Mouse (Mus musculus): ENCODE results near the gene Ccdc36. TPM values are rescaled to one million over a fixed set of nuclear protein-coding genes. Genes with fewer than 3 reads are reported as not detected.

Gene Ccdc36
- total RNA-seq, 2 experiments from 2014 or later: 0.42 TPM; not detected in 1

DNA sequence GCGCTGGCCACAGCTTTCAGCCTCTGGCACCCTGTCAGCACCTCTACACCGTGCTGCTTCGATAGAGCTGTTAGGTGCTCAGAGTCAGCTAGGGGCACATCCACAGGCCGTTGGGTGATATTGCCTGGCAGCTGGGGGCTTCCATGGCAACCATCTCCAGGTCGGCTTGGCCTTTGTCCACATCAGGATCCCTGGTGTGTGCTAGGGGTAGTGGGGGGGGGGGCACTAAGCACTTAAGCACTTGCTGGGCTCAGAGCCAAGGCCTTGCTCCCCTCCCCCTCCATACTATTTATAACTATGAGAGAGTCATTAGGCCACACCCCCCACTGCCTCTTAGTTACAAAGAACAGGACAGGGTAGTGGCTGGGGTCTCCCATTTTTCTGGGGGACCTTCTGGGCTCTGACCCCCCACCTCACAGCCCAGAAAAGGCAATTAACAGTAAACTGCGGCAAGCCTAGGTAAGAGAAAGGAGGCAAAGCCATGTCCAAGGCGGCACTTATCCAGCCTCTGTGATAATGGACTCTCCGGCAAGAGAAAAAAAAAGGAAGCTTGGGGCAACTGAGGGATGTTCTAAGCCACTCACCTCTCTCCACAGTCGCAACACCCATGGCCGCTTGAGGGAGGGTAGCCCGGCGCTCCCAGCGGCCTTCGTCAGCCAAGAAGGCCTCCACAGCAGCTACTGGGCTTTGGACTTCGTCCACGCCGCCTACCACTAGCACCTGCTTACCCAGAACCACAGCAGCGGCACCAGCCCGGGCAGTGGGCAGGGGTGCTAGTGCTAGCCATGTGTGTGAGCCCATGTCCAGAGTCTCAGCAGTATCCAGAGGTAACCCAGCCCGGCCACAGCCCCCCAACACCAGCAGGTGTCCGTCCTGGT is 22.2 kb upstream of the Ccdc36 start:
- peak; percentile 68 for DNase-seq
- intact Hi-C loops (cut with DNase I): loop anchor here (5.0 kb wide), 1 partner anchor 48 kb away; no protein-coding TSS in a partner anchor

DNA sequence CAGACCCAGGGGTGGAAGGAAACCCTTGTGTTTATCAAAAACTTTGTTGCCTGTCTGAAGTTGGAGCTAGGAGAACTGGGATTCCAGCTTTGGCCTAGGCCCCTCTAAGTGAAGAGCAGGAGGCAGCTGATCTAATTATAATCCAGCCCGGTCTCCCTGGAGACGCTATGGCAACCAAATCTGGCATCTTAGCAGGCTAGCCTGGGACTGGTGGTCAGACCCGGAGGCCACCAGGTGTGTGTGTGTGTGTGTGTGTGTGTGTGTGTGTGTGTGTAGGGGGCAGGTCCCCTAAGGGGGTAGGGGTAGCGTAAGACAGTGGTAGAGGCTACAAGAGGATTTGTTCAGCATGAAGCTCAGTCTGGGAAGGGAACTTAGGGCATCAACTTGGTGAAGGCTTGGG is 21.6 kb upstream of the Ccdc36 start:
- intact Hi-C loops (cut with DNase I): loop anchor here (5.0 kb wide), 1 partner anchor 48 kb away; no protein-coding TSS in a partner anchor
- peak; percentile 82 for DNase-seq

DNA sequence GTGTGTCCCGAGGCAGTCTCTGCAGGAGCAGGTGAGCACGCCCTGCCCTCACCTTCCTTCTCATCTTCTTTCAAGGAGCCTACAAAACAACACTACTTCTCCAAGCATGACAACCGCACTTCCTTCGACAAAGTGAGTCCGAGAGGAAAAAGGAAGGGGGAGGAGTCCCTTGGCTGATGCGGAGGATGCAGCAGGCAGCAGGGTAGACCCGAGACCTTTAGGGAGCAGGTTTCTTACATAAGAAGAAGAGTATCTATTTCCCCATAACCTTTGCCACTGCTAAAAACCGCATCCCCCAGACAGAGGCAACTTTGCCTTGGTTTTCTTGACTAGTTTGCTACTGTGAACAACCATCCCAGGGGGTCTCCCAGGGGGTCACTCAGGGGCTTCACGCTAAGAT is 16.8 kb upstream of the Ccdc36 start:
- DNase-seq: no peak
- intact Hi-C loops (cut with DNase I): no loop called here

GRCm38 (mm10) chr9:108441236-108441919 is 13.1 kb upstream of the Ccdc36 start:
- no peak for DNase-seq
- intact Hi-C loops (cut with DNase I): no loop called here

DNA sequence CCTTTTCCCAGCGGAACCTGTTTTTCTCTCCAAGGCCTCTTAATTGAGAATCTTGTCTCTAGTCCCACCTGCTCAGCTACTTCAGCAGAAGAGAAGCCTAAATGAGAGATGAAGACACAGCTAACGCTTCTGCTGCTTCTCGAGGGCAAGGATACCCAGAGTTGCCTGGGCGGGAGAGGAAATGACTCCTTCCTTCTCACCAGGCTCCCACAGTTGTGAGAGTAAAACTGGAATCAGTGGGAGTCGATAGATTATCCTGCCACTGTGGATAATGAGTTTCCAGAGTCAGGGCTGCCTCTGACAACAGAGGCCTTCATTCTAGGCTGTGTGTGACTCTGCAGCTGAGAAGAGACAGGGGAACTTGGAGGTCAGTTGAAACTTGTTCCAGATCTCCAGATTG is 12.2 kb upstream of the Ccdc36 start:
- intact Hi-C loops (cut with DNase I): no loop called here
- DNase-seq: no peak

DNA sequence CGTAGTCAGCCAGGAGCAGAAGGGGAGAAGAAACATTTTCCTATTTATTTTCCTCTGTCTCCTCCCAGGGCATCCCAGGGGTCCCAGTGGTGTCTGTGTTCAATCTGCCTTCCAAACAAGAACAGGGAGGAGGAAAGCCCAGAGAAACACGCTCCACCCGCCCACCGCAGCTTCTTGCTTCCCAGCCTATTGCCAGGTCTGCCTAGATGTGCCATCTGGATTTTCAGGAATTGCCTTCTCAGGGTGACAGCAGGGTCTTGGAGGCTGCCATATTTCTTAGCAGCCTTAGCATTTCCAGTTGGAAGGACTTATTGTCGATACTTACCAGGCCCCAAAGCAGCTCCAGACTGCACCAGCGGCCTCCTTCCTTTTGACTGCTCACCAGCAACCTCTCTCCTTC is 10.9 kb upstream of the Ccdc36 start:
- intact Hi-C loops (cut with DNase I): no loop called here
- peak; percentile 63 for DNase-seq

DNA sequence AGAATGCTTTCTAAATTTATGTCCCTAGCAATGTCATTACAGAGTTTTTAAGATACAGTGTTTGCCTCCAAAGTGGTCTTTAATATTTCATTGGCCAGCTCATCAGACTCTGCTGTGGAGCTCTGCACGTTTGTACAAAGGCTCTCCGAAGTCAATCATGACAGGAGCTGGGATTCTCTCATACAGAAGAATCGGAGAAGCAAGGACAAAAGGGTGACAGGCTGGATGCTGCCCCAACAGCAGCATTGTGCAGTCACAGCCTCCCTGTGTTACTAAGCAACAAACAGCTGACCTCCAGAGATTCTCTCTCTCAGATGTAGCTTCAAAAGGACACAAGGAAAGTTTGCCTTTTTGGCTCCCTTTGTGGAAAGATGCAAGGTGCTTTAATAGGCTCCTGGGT is 7.9 kb upstream of the Ccdc36 start, which contains the start of gene BC048562:
Gene BC048562 (plus strand): TSS at position 301 of the 400 bp plus-strand sequence.
- no peak for DNase-seq
- intact Hi-C loops (cut with DNase I): no loop called here

DNA sequence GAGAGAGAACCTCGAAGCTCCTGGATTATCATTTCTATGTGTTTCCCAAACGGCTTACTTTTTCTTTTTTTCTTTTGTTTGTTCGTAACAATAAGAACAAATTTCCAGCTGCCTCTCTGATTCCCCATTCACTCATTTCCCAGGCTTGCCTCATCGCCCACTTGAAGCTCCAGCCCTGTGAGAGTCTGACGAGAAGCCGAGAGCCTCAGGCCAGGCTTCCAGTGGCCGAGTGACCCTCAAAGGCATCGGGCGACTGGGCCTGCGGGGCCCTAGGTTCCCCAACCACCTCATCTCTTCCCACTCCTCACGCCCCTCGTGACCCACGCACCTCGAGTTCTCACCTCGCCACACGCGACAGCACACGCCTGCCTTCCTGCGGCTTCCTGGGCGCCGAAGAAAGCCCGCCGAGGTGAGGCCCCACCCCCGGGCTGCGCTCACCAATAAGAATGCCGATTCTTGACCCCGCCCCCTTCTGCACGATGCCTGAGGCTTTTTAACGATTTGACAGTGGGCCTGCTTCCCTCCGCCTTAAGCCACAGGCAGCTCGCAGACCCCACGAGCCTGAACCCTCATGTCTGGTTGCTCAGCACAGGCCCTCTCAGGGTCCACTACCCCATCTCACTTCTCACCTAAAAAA is 3.3 kb upstream of the Ccdc36 start:
- peak; percentile 15 for DNase-seq
- intact Hi-C loops (cut with DNase I): no loop called here

DNA sequence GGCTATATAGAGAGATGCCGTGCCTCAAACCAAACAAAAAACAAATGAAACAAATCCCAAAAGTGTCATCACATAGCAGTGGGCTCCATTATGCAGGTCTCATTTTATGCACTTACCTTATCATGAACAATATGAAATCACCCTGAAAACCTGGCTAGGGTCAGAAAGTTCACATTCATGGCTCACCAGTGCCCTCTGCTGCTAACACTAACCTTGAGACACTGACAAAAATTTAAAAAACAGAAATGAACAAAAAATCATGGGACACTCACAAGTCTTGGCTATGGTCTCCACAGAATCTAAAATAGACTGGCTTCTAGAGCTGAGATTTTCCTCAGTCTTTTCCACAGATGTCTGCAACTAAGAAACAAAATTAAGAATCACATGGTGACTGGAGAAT is 16.1 kb downstream of the Ccdc36 start:
- DNase-seq: peak; percentile 9
- intact Hi-C loops (cut with DNase I): no loop called here

GRCm38 (mm10) chr9:108411381-108411942 is 16.8 kb downstream of the Ccdc36 start:
- DNase-seq: no peak
- intact Hi-C loops (cut with DNase I): no loop called here

DNA sequence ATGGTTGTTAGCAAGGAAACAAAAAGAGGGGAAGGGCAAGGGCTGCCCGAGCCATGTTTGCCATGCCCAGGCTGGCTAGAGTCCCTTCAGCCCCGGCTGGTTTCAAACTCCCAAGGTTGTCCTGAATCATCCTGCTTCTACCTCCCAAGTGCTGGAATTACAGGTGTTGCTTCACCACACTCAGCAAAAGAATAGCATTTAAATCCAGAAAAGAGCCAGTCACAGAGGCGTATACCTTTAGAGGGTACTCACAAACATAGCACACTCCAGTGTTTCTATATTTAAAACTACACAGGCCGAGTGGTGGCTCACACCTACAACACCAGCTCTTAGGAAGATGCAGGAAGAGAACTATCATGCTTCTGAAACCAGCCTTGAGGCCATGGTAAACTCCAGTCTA is 18.7 kb downstream of the Ccdc36 start:
- intact Hi-C loops (cut with DNase I): no loop called here
- no peak for DNase-seq

GRCm38 (mm10) chr9:108404451-108404850 is 23.8 kb downstream of the Ccdc36 start:
- intact Hi-C loops (cut with DNase I): loop anchor here (5.0 kb wide), 1 partner anchor 48 kb away; no protein-coding TSS in a partner anchor
- DNase-seq: no peak

GRCm38 (mm10) chr9:108403081-108403480 is 25.2 kb downstream of the Ccdc36 start:
- intact Hi-C loops (cut with DNase I): loop anchor here (5.0 kb wide), 1 partner anchor 49 kb away; no protein-coding TSS in a partner anchor
- DNase-seq: no peak

DNA sequence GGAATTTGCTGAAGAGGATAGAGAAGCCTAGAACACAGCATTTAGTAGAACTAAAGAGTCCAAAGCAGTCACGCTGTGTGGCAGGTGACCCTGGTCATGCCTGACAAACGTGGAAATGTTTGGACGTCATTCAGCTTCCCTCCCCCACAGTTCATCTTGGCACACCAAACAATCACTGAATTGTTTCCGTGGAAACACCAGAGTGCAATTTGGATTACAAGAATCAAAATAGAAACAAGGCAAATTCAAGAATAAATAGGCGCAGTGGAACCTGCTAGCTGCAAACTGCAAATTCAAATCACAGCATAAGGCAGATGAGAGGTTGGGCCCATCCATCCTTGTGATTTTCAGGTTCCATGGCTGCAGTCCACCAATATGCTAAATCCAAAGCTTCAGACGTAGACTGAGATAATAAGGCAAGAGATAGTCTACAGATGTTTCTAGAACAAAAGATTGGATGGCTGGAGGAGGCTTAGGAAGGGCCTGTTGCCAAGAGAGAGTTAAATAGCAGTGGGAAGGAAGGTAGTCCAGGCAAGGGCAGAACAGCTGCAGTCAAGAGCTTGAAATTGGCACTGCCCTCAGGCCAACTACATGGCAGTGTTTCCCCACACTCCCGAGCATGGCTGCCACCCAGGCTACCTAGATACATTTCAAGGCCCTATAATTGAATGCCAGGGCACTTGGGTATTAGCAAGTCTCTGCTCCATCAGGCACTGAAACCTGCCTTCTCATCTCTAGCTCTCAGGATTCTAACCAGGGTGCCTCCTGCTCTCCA is 26.9 kb downstream of the Ccdc36 start:
- peak; percentile 27 for DNase-seq
- intact Hi-C loops (cut with DNase I): loop anchor here (5.0 kb wide), 1 partner anchor 51 kb away; no protein-coding TSS in a partner anchor

- peak; percentile 44 for DNase-seq
- intact Hi-C loops (cut with DNase I): no loop called here
These were observed 30.0 kb downstream of the Ccdc36 start for GRCm38 (mm10) chr9:108398324-108398723.

- no peak for DNase-seq
- intact Hi-C loops (cut with DNase I): no loop called here
These were observed 32.9 kb downstream of the Ccdc36 start for GRCm38 (mm10) chr9:108395427-108395826.

- intact Hi-C loops (cut with DNase I): no loop called here
- no peak for DNase-seq
These were observed 34.1 kb downstream of the Ccdc36 start for GRCm38 (mm10) chr9:108394191-108394590.

DNA sequence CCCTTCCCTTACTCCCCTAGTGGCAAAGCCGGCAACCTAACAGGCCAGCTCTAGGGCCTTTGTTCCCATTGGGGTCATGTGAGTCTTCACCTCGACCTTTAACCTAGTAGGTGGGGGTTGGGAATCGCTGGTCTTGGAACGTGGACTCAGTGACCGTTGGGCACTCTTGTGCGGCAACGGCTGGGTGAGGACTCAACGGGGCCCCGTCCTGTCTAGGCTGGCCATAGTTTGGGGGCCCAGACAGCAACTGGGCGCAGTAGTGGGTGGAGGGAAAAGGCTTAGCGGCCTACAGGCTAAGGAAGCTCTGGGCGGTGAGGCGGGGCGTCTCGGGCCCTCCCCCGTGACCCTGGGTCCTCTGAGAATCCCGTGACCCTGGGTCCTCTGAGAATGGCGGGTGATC is 35.6 kb downstream of the Ccdc36 start, which contains the start of gene 1700102P08Rik:
Gene 1700102P08Rik (plus strand): TSS at position 130 of the 400 bp plus-strand sequence.
- no peak for DNase-seq

DNA sequence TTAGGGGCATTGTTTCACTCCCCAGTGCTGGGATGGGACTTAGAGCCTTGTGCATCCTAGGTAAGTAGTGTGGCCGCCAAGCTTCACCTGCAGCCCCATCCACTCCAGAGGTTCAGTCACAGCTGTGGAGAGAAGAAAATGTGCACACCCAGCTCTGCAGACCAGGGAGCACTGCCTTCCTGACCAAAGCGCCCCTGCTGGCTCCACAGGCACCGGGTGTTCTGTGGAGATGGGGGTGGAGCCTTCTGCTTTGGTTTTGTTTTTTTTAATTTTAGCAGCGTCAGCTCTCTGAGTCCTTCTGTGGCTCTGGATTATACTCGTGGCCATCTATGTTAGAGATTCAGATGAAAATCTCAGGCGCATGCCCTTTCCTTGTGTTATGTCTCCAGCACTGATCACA is 39.1 kb downstream of the Ccdc36 start:
- DNase-seq: no peak
- intact Hi-C loops (cut with DNase I): no loop called here

More for the DNA sequence above, 35.6 kb downstream of the Ccdc36 start, which contains the start of gene 1700102P08Rik:
- intact Hi-C loops (cut with DNase I): no loop called here

DNA sequence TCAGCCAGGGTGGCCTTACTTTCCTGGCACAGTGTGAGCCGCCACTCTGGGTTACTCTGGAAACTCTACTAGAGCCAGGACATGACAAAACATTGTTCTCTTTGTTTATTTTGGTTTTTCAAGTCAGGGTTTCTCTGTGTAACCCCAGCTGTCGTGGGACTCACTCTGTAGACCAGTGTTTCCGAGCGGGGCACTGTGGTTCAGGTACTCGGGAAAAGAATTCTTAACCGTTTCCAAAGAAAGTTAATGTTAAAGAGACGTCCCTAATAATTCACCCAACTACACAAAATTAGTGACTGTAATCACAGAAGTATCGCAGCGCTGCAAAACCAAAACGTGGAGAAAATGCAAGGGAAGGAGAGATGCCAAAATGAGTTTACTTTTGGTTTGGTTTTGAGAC is 39.7 kb downstream of the Ccdc36 start:
- no peak for DNase-seq
- intact Hi-C loops (cut with DNase I): no loop called here

Data from left cerebral cortex, postnatal 4 days (tissue).